Mouse (Mus musculus) layer of hippocampus, adult 8-10 months (tissue): Measurements from ENCODE around the gene Clcnkb. TPM values are rescaled to one million over a fixed set of nuclear protein-coding genes. Genes with fewer than 3 reads are reported as not detected.

Experiments
- DNase-seq, 2 experiments: peaks; one replicate each; pipeline ENCODE4 v3.0.0; 2022; ENCODE audit warnings: low spot score in 2 of 2
- total RNA-seq, 4 experiments: library from RNA; stranded (reverse); gene quantifications; 2 replicates each; pipeline ENCODE4 v1.2.4; 2022

Gene Clcnkb
- total RNA-seq, 4 experiments from 2014 or later = not detected

DNA sequence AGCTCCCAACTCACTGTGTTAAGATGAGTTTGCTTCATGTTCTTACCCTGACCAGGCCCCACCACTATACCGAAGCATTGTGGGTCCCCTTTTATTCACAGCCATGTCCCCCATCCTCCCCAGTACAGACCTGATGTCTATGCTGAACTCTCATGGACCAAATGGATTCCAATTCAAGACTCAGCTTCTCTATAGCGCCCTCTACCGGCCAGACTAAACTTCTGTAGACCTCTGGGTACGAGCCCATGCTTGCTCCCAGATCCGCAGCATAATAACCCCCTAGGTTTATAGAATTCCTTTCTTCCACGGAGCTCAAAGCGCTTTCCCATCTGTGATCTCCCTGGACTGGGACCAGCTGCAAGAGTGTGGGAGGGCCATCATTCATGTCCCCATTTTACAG, 55.0 kb downstream of the Clcnkb start:
- DNase-seq = no peak

GRCm38 (mm10) chr4:141359222-141359621, 56.6 kb downstream of the Clcnkb start:
- DNase-seq = no peak

GRCm38 (mm10) chr4:141357811-141358210, 58.0 kb downstream of the Clcnkb start:
- no peak for DNase-seq

Other genes with a start within 250 kb of the Clcnkb start
- 1 to 10 TPM; 2.8 to 5.2 (median 3.4) TPM for gene Rsg1, start 202.1 kb downstream of the Clcnkb start, total RNA-seq
- gene Arhgef19, start 176.5 kb downstream of the Clcnkb start, total RNA-seq = 10 to 100 TPM; 17.8 to 23.3 (median 21.1) TPM
- 1 to 10 TPM; 1.3 to 2.7 (median 2.2) TPM for gene Epha2, start 114.8 kb downstream of the Clcnkb start, total RNA-seq
- gene Fam131c, start 47.8 kb downstream of the Clcnkb start, total RNA-seq = 1 to 10 TPM; 2.4 to 3.6 (median 2.8) TPM
- not detected for gene Clcnka, start 17.3 kb downstream of the Clcnkb start, total RNA-seq
- gene Hspb7, start 4.8 kb upstream of the Clcnkb start, total RNA-seq = under 1 TPM in 1 of 4 experiments, not detected in 3; 0.33 TPM
- 1 to 10 TPM; 3.4 to 4.9 (median 3.6) TPM for gene Srarp, start 20.1 kb upstream of the Clcnkb start, total RNA-seq
- 10 to 100 TPM; 27.6 to 35.4 (median 30.4) TPM for gene Zbtb17, start 28.6 kb upstream of the Clcnkb start, total RNA-seq
- gene Spen, start 122.6 kb upstream of the Clcnkb start, total RNA-seq = 10 to 100 TPM; 59.2 to 67.9 (median 66.9) TPM
- 1 to 10 TPM in 2 of 4 experiments, under 1 TPM in 2; 0.39 to 4.4 (median 1.9) TPM for gene Fblim1, start 190.1 kb upstream of the Clcnkb start, total RNA-seq
- under 1 TPM; 0.47 to 0.87 (median 0.54) TPM for gene Tmem82, start 202.6 kb upstream of the Clcnkb start, total RNA-seq
- gene Slc25a34, start 207.8 kb upstream of the Clcnkb start, total RNA-seq = 1 to 10 TPM; 2.9 to 4.5 (median 3.8) TPM
- 10 to 100 TPM; 89.6 to 98.5 (median 95.2) TPM for gene Plekhm2, start 248.9 kb upstream of the Clcnkb start, total RNA-seq